Mouse (Mus musculus) gastrocnemius, adult 2 months (tissue): ENCODE measurements around the gene Uba3. TPM values are rescaled to one million over a fixed set of nuclear protein-coding genes. Genes with fewer than 3 reads are reported as not detected.

Experiments used
- DNase-seq: peaks from one replicate; pipeline ENCODE4 v3.0.0; 2022
- H3K27ac ChIP-seq: fragments of 200-600 bp; 2 replicates; pipeline ENCODE4 v1.8.1; 2022; ENCODE audit warnings: mild to moderate bottlenecking
- H3K4me3 ChIP-seq: fragments of 200-600 bp; 2 replicates; pipeline ENCODE4 v1.8.1; 2022; ENCODE audit warnings: mild to moderate bottlenecking, moderate library complexity
- CTCF ChIP-seq: fragments of 200-600 bp; IDR thresholded peaks from 2 replicates; pipeline ENCODE4 v1.8.1; 2022; ENCODE audit warnings: antibody characterized with exemption, mild to moderate bottlenecking, moderate library complexity
- intact Hi-C: fragments of 180-260 bp; cut with DNase I; formaldehyde crosslinking; loops from one replicate; pipeline ENCODE4 v1.15.1; 2025
- total RNA-seq, 2 experiments: library from RNA; stranded (reverse); gene quantifications; 2 replicates each; pipeline ENCODE4 v1.2.3; 2021

Uba3 gene
- total RNA-seq, 2 experiments from 2014 or later, result 32.7 to 43.1 TPM

- no peak for DNase-seq
- peak overlapping the region; percentile 99 for H3K27ac ChIP-seq
- TF ChIP-seq CTCF, result no peak
- intact Hi-C loops, result no loop called here
- no peak overlapping the region for H3K4me3 ChIP-seq
These were observed 3.8 kb upstream of the Uba3 start for GRCm38 (mm10) chr6:97209201-97209600.

GRCm38 (mm10) chr6:97208406-97208805 is 3.0 kb upstream of the Uba3 start:
- TF ChIP-seq CTCF, result no peak
- intact Hi-C loops, result no loop called here
- Histone ChIP-seq H3K27ac (peak overlapping the region; percentile 99), H3K4me3 (peak overlapping the region; percentile 34; the same call in 1 of the 2 replicates)
- no peak for DNase-seq

GRCm38 (mm10) chr6:97207085-97207484 is 1.6 kb upstream of the Uba3 start:
- no peak overlapping the region for H3K4me3 ChIP-seq
- H3K27ac ChIP-seq, result peak overlapping the region; percentile 99; the same call in 1 of the 2 replicates
- no peak for TF ChIP-seq CTCF
- DNase-seq, result no peak
- intact Hi-C loops, result no loop called here

DNA sequence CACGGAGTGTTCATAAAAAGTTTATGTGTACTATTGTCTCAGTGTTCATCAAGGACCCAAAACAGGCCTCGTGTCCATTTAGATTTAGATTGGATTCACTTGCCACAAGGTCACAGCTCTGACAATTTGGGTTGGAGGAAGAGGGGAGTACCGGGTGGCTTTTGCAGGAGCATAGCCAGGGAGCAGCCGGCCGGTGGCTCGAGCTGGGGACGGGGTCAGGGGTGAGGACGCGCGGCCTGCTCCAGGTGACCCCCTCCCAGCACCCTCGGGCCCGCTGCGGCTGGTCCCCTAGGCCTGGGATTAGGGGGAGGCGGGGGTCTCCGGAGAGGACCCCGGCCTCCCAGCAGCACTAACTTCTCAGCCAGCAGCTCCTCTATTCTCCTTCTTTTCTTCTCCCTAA is 495 bp downstream of the Uba3 start:
- Histone ChIP-seq H3K27ac (peak overlapping the region; percentile 92), H3K4me3 (peak overlapping the region; percentile 83)
- intact Hi-C loops, result no loop called here
- no peak for TF ChIP-seq CTCF
- DNase-seq, result peak; percentile 54

DNA sequence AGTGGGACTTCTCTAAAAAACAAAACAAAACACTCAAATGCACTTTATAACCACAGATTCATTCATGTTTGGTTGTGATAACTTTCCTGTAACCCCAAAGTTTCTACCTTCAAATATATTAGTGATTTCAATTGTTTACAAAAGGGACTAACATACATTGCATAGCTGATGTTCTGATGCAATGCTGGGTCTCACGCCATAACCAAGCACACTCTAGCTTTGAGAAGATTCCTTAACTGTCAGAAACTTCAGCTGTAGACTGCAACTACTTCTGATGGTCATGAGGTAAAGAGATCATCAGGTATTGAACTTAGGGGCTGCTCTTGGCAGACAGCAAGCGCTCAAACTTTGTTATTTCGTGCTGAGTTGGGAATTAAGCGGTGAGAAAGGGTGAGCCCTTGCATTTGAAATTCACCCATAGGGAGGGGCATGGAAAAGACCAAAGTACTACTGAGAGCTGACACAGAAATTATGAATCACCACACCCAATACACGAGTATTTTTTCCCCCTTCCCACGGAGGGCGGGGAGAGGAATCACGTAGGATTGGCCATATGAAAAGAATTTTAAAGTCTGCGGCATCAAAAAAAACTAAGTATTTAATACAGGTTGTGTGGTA is 1.1 kb downstream of the Uba3 start:
- Histone ChIP-seq H3K4me3 (peak overlapping the region; percentile 83), H3K27ac (peak overlapping the region; percentile 92)
- no peak for TF ChIP-seq CTCF
- DNase-seq, result no peak
- intact Hi-C loops, result no loop called here

GRCm38 (mm10) chr6:97202477-97202876 is 3.0 kb downstream of the Uba3 start:
- no peak for TF ChIP-seq CTCF
- Histone ChIP-seq H3K4me3 (no peak overlapping the region), H3K27ac (no peak overlapping the region)
- intact Hi-C loops, result no loop called here
- no peak for DNase-seq

DNA sequence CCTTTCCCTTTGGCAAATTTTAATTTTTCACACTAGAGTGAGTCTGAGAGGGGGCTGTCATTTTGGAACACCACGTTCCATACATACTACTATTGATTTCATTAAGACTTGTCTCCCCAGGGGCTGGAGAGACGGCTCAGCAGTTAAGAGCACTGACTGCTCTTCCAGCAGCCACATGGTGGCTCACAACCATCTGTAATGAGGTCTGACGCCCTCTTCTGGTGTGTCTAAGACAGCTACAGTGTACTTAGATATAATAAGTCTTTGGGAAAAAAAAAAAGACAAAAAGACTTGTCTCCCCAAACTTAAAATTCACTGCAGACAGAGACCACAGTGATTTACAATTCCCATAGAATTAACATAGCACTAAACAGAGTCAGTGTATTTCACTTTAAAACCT is 5.0 kb downstream of the Uba3 start:
- TF ChIP-seq CTCF, result peak; percentile 29; the same call in 1 of the 2 replicates
- DNase-seq, result no peak
- Histone ChIP-seq H3K4me3 (no peak overlapping the region), H3K27ac (no peak overlapping the region)
- intact Hi-C loops, result no loop called here

DNA sequence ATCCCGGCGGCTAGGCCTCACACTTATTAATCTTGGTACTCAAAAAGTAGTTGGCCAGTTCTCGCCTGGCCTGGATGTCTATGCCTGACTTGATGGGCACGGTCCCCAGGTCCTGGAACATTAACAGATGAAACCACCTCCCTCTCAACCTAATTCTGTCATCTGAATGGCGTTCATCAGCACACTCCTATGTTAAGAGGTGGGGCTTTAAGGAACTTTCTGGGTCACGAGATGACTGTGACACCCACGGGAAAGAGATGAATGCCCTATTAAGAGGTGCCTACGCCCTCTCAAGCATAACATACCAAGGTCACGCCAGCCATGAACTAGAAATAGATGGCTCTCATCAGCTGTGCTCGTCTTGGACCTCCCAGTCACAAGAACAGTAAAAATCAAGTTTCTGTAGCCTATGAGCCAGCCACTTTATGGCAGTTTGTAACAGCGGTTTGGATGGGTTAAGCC is 26.0 kb downstream of the Uba3 start:
- Histone ChIP-seq H3K4me3 (peak overlapping the region; percentile 79), H3K27ac (peak overlapping the region; percentile 95)
- DNase-seq, result no peak
- TF ChIP-seq CTCF, result no peak
- intact Hi-C loops, result loop anchor here (10.0 kb wide), 1 partner anchor 65 kb away; no protein-coding TSS in a partner anchor

GRCm38 (mm10) chr6:97178491-97179366 is 26.7 kb downstream of the Uba3 start, which contains the start of gene Tmf1:
Gene Tmf1, minus strand, starts transcription at chr6:97179122.
- TF ChIP-seq CTCF, result no peak; the same call in 1 of the 2 replicates
- H3K27ac ChIP-seq, result peak within 1 kb of the TSS; percentile 95
- intact Hi-C loops, result loop anchor here (10.0 kb wide), 1 partner anchor 66 kb away; no protein-coding TSS in a partner anchor
- peak; percentile 97 for DNase-seq
- peak within 1 kb of the TSS; percentile 79 for H3K4me3 ChIP-seq

DNA sequence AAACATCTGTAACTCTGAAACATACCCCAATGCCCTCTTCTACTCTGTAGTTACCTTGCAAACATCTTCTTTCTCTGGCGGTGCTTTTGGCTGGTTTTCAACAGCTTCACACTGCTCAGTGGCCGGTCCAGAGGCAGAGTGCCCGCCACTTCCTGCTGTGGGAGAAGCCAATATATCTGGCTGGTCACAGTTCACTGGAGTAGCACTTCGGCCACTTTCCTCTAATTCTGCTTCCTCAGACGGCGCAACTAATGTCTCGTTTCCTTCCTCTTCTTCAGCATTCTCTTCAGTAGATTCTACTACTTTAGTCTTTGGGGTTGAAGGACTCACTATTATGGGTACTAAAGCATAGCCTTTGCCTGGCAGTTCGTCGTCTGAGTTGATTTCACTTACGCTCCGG is 29.7 kb downstream of the Uba3 start:
- no peak overlapping the region for H3K4me3 ChIP-seq
- intact Hi-C loops, result loop anchor here (10.0 kb wide), 1 partner anchor 69 kb away; no protein-coding TSS in a partner anchor
- no peak for TF ChIP-seq CTCF
- DNase-seq, result no peak
- no peak overlapping the region for H3K27ac ChIP-seq

DNA sequence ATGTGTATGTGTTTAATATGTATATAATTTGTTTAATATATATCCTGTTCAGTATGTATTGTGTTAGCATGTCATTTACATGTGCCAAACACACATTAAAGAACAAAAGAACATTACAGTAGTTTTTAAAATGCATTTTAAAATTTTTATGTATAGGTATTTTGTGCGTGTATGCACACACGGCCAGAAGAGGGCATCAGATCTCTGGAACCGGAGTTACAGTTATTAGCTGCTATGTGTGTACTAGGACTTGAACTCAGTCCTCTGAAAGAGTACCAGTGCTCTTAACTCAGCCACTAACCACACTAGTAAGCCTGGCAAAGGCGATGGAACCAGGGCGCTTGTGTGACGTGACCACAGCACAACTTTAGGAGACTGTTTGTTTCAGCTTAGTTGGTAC is 55.3 kb downstream of the Uba3 start:
- DNase-seq, result no peak
- Histone ChIP-seq H3K27ac (no peak overlapping the region), H3K4me3 (no peak overlapping the region)
- TF ChIP-seq CTCF, result peak; percentile 32
- intact Hi-C loops, result no loop called here

- no peak for TF ChIP-seq CTCF
- DNase-seq, result no peak
- Histone ChIP-seq H3K4me3 (no peak overlapping the region), H3K27ac (no peak overlapping the region)
- intact Hi-C loops, result loop anchor here (10.0 kb wide), 1 partner anchor 375 kb away; no protein-coding TSS in a partner anchor
These were observed 55.7 kb downstream of the Uba3 start for GRCm38 (mm10) chr6:97149721-97150120.
